Mouse (Mus musculus): ENCODE data around the gene Edc3.

GRCm38 (mm10) chr9:57758528-57758927, 50.2 kb downstream of the Edc3 start:
- TF ChIP-seq POLR2A (IDR thresholded peaks at IDR 0.05; ENCODE audit: extremely low read depth, insufficient read depth, low read length) (no peak), CTCF (IDR thresholded peaks at IDR 0.05; ENCODE audit: extremely low read depth, insufficient read depth, low read length) (no peak)
